Mouse (Mus musculus) frontal cortex, postnatal 36 days (tissue): Measurements from ENCODE around the gene Kri1.
"Not testable (repeated sequence)": the region's sequence is repeated elsewhere in the genome, so short reads cannot be mapped to it uniquely, and the experiment has no call there.

ENCODE experiments used
- DNase-seq, 2 experiments: peaks; one replicate each; pipeline ENCODE4 v3.0.0; 2022; ENCODE audit warnings: low spot score in 2 of 2

Kri1 gene

GRCm38 (mm10) chr9:21315421-21315820, 27.7 kb upstream of the Kri1 start:
- DNase-seq = no peak

- DNase-seq = no peak
Measured at GRCm38 (mm10) chr9:21314367-21315140, 26.8 kb upstream of the Kri1 start.

GRCm38 (mm10) chr9:21313394-21313793, 25.6 kb upstream of the Kri1 start:
- DNase-seq = peak; percentile 76 to 78

- no peak for DNase-seq
Measured at GRCm38 (mm10) chr9:21312134-21312533, 24.4 kb upstream of the Kri1 start, which contains the start of gene Ap1m2. Ap1m2 (minus strand) TSS chr9:21312337.

GRCm38 (mm10) chr9:21311695-21312094, 23.9 kb upstream of the Kri1 start:
- DNase-seq = no peak

GRCm38 (mm10) chr9:21309150-21309741, 21.5 kb upstream of the Kri1 start:
- DNase-seq = no peak

GRCm38 (mm10) chr9:21305065-21305464, 17.3 kb upstream of the Kri1 start:
- DNase-seq = no peak

GRCm38 (mm10) chr9:21299014-21299413, 11.2 kb upstream of the Kri1 start:
- DNase-seq = no peak

GRCm38 (mm10) chr9:21292271-21292670, 4.5 kb upstream of the Kri1 start:
- DNase-seq = no peak

- not testable (repeated sequence) for DNase-seq
Measured at GRCm38 (mm10) chr9:21291868-21292267, 4.1 kb upstream of the Kri1 start.

- DNase-seq = peak; percentile 99 to 100
Measured at GRCm38 (mm10) chr9:21291022-21291787, 3.4 kb upstream of the Kri1 start, which contains the start of gene Cdkn2d. Cdkn2d (minus strand) TSS chr9:21291407.

GRCm38 (mm10) chr9:21290589-21290988, 2.8 kb upstream of the Kri1 start:
- DNase-seq = no peak

- DNase-seq = no peak
Measured at GRCm38 (mm10) chr9:21289337-21289671, 1.5 kb upstream of the Kri1 start.

- no peak for DNase-seq
Measured at GRCm38 (mm10) chr9:21288404-21289336, 901 bp upstream of the Kri1 start.

- no peak for DNase-seq
Measured at GRCm38 (mm10) chr9:21286753-21287152, 1.0 kb downstream of the Kri1 start.

- DNase-seq = no peak
Measured at GRCm38 (mm10) chr9:21283994-21284393, 3.8 kb downstream of the Kri1 start.

GRCm38 (mm10) chr9:21283591-21283990, 4.2 kb downstream of the Kri1 start:
- no peak for DNase-seq

- DNase-seq = no peak
Measured at GRCm38 (mm10) chr9:21277776-21278175, 10.0 kb downstream of the Kri1 start.

GRCm38 (mm10) chr9:21276307-21276706, 11.5 kb downstream of the Kri1 start:
- no peak for DNase-seq

- no peak for DNase-seq
Measured at GRCm38 (mm10) chr9:21275727-21276126, 12.0 kb downstream of the Kri1 start.

- no peak for DNase-seq
Measured at GRCm38 (mm10) chr9:21275013-21275710, 12.6 kb downstream of the Kri1 start.
